Mouse (Mus musculus) stomach, embryonic 14.5 days (tissue): ENCODE results near the gene Gatb. TPM values are rescaled to one million over a fixed set of nuclear protein-coding genes. Genes with fewer than 3 reads are reported as not detected.

Experiments used
- ATAC-seq: fragments of 200-750 bp; cut with Nextera tagmentation; 2 replicates; pipeline ENCODE4 v1.8.0; 2017; ENCODE audit warnings: low read depth, moderate TSS enrichment; ENCODE audit not compliant: insufficient number of reproducible peaks, insufficient read depth, low FRiP score
- H3K27ac ChIP-seq: fragments of 300-500 bp; sonication (generic); 2 replicates; pipeline ENCODE4 v1.5.1; 2014; ENCODE audit warnings: mild to moderate bottlenecking, low read length, moderate library complexity, mixed read lengths
- H3K27me3 ChIP-seq: fragments of 300-500 bp; sonication (generic); 2 replicates; pipeline ENCODE4 v1.6.1; 2014; ENCODE audit warnings: low read length, control low read depth, mixed read lengths; ENCODE audit not compliant: control insufficient read depth, insufficient read depth
- H3K36me3 ChIP-seq: fragments of 300-500 bp; sonication (generic); 2 replicates; pipeline ENCODE4 v1.6.1; 2014; ENCODE audit warnings: mild to moderate bottlenecking, control low read depth, low read length, moderate library complexity, mixed read lengths; ENCODE audit not compliant: control insufficient read depth, insufficient read depth
- H3K4me1 ChIP-seq: fragments of 300-500 bp; sonication (generic); 2 replicates; pipeline ENCODE4 v1.6.1; 2014; ENCODE audit warnings: low read length, control low read depth, mixed read lengths; ENCODE audit not compliant: control insufficient read depth, insufficient read depth
- H3K4me2 ChIP-seq: fragments of 300-500 bp; sonication (generic); replicated peaks from 2 replicates; pipeline ENCODE4 v1.6.1; 2014; ENCODE audit warnings: low read depth, low read length, control low read depth
- H3K4me3 ChIP-seq: fragments of 300-500 bp; sonication (generic); 2 replicates; pipeline ENCODE4 v1.5.1; 2014; ENCODE audit warnings: low read depth, low read length, control low read depth
- H3K9ac ChIP-seq: fragments of 300-500 bp; sonication (generic); replicated peaks from 2 replicates; pipeline ENCODE4 v1.6.1; 2014; ENCODE audit warnings: low read depth, mild to moderate bottlenecking, control low read depth, low read length, moderate library complexity, mixed read lengths
- H3K9me3 ChIP-seq: fragments of 300-500 bp; sonication (generic); 2 replicates; pipeline ENCODE4 v1.6.1; 2016; ENCODE audit warnings: low read depth, low read length, control low read depth; ENCODE audit not compliant: control insufficient read depth
- WGBS: fragments of 180-500 bp; shearing (Covaris S2); extraction: QIAGEN DNeasy Blood & Tissue Kit; methylation state at CpG from one replicate; pipeline ENCODE4 v1.1.7; 2014; 5-methylcytosine and 5-hydroxymethylcytosine counted together
- polyA plus RNA-seq: library from polyadenylated mRNA; unstranded; fragments of >200 nt; fragmentation: Nextera tagmentation; extraction: Ambion mirVana; gene quantifications from 2 replicates; pipeline ENCODE4 v1.2.1, GENCODE M21; 2014

Gene Gatb
- polyA plus RNA-seq, 1 experiment from 2014 or later: 24.6 TPM

GRCm38 (mm10) chr3:85667683-85668082 is 93.8 kb downstream of the Gatb start:
- Histone ChIP-seq H3K4me3 (no peak overlapping the region), H3K27me3 (no peaks in the 10 kb centered on the region), H3K9me3 (no peaks in the 10 kb centered on the region), H3K4me1 (no peaks in the 10 kb centered on the region), H3K36me3 (no peaks in the 10 kb centered on the region), H3K27ac (no peak overlapping the region), H3K9ac (no peak overlapping the region), H3K4me2 (no peak overlapping the region)
- no peak for ATAC-seq
- 92% methylated on average over 6 of the region's 6 CpGs for WGBS

- no peaks in the 10 kb centered on the region for H3K36me3 ChIP-seq
- no peak overlapping the region for H3K4me2 ChIP-seq
- no peak overlapping the region for H3K9ac ChIP-seq
- no peak for ATAC-seq
- H3K27me3 ChIP-seq: no peaks in the 10 kb centered on the region
- no peaks in the 10 kb centered on the region for H3K4me1 ChIP-seq
- no peak overlapping the region for H3K27ac ChIP-seq
- H3K9me3 ChIP-seq: no peaks in the 10 kb centered on the region
- H3K4me3 ChIP-seq: no peak overlapping the region
- WGBS: 78% methylated on average over 6 of the region's 6 CpGs
Observed at GRCm38 (mm10) chr3:85669844-85670243, 95.9 kb downstream of the Gatb start.

GRCm38 (mm10) chr3:85677133-85677532 is 103.2 kb downstream of the Gatb start:
- Histone ChIP-seq H3K9me3 (no peaks in the 10 kb centered on the region), H3K36me3 (no peaks in the 10 kb centered on the region), H3K4me2 (no peak overlapping the region), H3K27me3 (no peaks in the 10 kb centered on the region), H3K9ac (no peak overlapping the region), H3K4me3 (no peak overlapping the region), H3K27ac (no peak overlapping the region), H3K4me1 (no peaks in the 10 kb centered on the region)
- no peak for ATAC-seq
- 65% methylated on average over 8 of the region's 8 CpGs for WGBS

- no peaks in the 10 kb centered on the region for H3K27me3 ChIP-seq
- ATAC-seq: no peak
- no peaks in the 10 kb centered on the region for H3K9me3 ChIP-seq
- H3K4me3 ChIP-seq: no peak overlapping the region
- no peak overlapping the region for H3K9ac ChIP-seq
- H3K4me2 ChIP-seq: no peak overlapping the region
- H3K36me3 ChIP-seq: no peaks in the 10 kb centered on the region
- no peaks in the 10 kb centered on the region for H3K4me1 ChIP-seq
- 68% methylated on average over 3 of the region's 3 CpGs for WGBS
- no peak overlapping the region for H3K27ac ChIP-seq
Observed at GRCm38 (mm10) chr3:85677952-85678351, 104.0 kb downstream of the Gatb start.

- H3K9me3 ChIP-seq: no peaks in the 10 kb centered on the region
- no peak overlapping the region for H3K9ac ChIP-seq
- H3K4me3 ChIP-seq: no peak overlapping the region
- 77% methylated on average over 8 of the region's 8 CpGs for WGBS
- H3K27ac ChIP-seq: no peak overlapping the region
- no peaks in the 10 kb centered on the region for H3K4me1 ChIP-seq
- H3K36me3 ChIP-seq: no peaks in the 10 kb centered on the region
- no peaks in the 10 kb centered on the region for H3K27me3 ChIP-seq
- no peak for ATAC-seq
- no peak overlapping the region for H3K4me2 ChIP-seq
Observed at GRCm38 (mm10) chr3:85679312-85679933, 105.5 kb downstream of the Gatb start.

- no peaks in the 10 kb centered on the region for H3K36me3 ChIP-seq
- no peak for ATAC-seq
- no peaks in the 10 kb centered on the region for H3K27me3 ChIP-seq
- no peaks in the 10 kb centered on the region for H3K4me1 ChIP-seq
- H3K27ac ChIP-seq: no peak overlapping the region
- H3K4me2 ChIP-seq: no peak overlapping the region
- 85% methylated on average over 5 of the region's 5 CpGs for WGBS
- no peak overlapping the region for H3K4me3 ChIP-seq
- H3K9me3 ChIP-seq: no peaks in the 10 kb centered on the region
- H3K9ac ChIP-seq: no peak overlapping the region
Observed at GRCm38 (mm10) chr3:85679960-85680359, 106.0 kb downstream of the Gatb start.

GRCm38 (mm10) chr3:85681136-85681535 is 107.2 kb downstream of the Gatb start:
- Histone ChIP-seq H3K9me3 (no peaks in the 10 kb centered on the region), H3K4me2 (no peak overlapping the region), H3K36me3 (no peaks in the 10 kb centered on the region), H3K4me3 (no peak overlapping the region), H3K9ac (no peak overlapping the region), H3K4me1 (no peaks in the 10 kb centered on the region), H3K27me3 (no peaks in the 10 kb centered on the region), H3K27ac (no peak overlapping the region)
- no peak for ATAC-seq
- WGBS: 70% methylated on average over 7 of the region's 7 CpGs

GRCm38 (mm10) chr3:85683618-85684017 is 109.7 kb downstream of the Gatb start:
- Histone ChIP-seq H3K4me1 (no peaks in the 10 kb centered on the region), H3K27ac (no peak overlapping the region), H3K4me2 (no peak overlapping the region), H3K27me3 (no peaks in the 10 kb centered on the region), H3K4me3 (no peak overlapping the region), H3K9me3 (no peaks in the 10 kb centered on the region), H3K9ac (no peak overlapping the region), H3K36me3 (no peaks in the 10 kb centered on the region)
- no peak for ATAC-seq
- 88% methylated on average over 5 of the region's 5 CpGs for WGBS

- H3K4me2 ChIP-seq: no peak overlapping the region
- no peak for ATAC-seq
- H3K4me3 ChIP-seq: no peak overlapping the region
- no peak overlapping the region for H3K27ac ChIP-seq
- no peak overlapping the region for H3K9ac ChIP-seq
- H3K27me3 ChIP-seq: no peaks in the 10 kb centered on the region
- WGBS: 86% methylated on average over 8 of the region's 8 CpGs
- no peaks in the 10 kb centered on the region for H3K36me3 ChIP-seq
- no peaks in the 10 kb centered on the region for H3K9me3 ChIP-seq
- H3K4me1 ChIP-seq: no peaks in the 10 kb centered on the region
Observed at GRCm38 (mm10) chr3:85685271-85685670, 111.4 kb downstream of the Gatb start.
